Comparison of ENCODE assay signal across 7 mouse cellular contexts in the genomic region with DNA sequence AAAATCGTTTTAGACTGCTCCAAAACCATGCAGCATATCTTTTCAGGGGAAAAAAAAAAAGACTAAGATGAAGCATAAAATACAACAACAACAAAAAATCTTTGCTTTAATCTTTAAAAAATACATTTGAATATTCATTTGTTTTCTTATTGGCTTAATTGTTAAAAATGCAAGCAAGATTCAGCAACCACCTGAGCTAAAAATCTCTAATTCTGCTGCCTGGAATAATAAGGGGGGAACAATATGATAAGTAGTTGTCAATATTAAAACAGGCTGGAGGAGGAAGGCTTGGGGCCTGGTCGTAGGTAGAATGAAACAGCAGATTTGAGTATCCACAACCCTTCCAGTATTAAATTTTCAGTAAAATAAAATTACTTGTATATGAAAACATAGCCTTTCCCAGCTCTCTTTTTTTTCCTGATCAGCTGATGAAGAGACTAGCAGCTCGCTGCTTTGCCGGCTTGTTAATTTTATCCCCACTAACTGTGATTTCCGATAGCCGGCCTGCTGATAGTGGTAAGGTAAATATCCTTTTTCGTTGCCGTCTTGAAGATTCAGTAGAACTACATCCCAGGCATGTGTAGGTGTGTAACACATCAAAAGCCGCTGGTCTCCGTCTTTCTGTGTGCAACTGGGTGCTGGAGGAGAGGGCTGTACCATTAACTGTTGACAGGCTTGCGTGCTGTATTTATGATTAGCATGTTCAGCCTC.
A peak's percentile ranks its signal among the peaks of the same experiment; 100 is the strongest.
DNase-seq lines count a peak whose midpoint lies in the region; ATAC-seq lines count a peak whose summit lies in the region.

No protein-coding gene starts in this region.

- 52% methylated on average over 11 of the region's 11 CpGs for WGBS in liver, embryonic 11.5 days
- WGBS in embryonic facial prominence, embryonic 11.5 days = 30% methylated on average over 11 of the region's 11 CpGs
- 31% methylated on average over 11 of the region's 11 CpGs for WGBS in hindbrain, embryonic 12.5 days
- WGBS in liver, embryonic 16.5 days (ENCODE audit: insufficient replicate concordance) = 52% methylated on average over 11 of the region's 11 CpGs

- H3K9me3 ChIP-seq in liver, embryonic 11.5 days (ENCODE audit: control insufficient read depth, low read length) = no peaks in the 10 kb centered on the region
- H3K9me3 ChIP-seq in embryonic facial prominence, embryonic 11.5 days (replicated peaks; ENCODE audit: control insufficient read depth, low read length) = no peaks in the 10 kb centered on the region
- no peaks in the 10 kb centered on the region for H3K9me3 ChIP-seq in hindbrain, embryonic 12.5 days (replicated peaks)
- no peaks in the 10 kb centered on the region for H3K9me3 ChIP-seq in liver, embryonic 16.5 days (replicated peaks; ENCODE audit: control insufficient read depth, low read length)

- peak overlapping the region; percentile 71 for H3K4me2 ChIP-seq in liver, embryonic 11.5 days
- peak overlapping the region; percentile 72; the same call in 1 of the 2 replicates for H3K4me2 ChIP-seq in embryonic facial prominence, embryonic 11.5 days (ENCODE audit: low read depth, low read length)
- peak overlapping the region; percentile 54 for H3K4me2 ChIP-seq in hindbrain, embryonic 12.5 days (replicated peaks)
- H3K4me2 ChIP-seq in liver, embryonic 16.5 days (ENCODE audit: low read depth, low read length) = peak overlapping the region; percentile 70; the same call in 1 of the 2 replicates

- no peak for ATAC-seq in liver, embryonic 11.5 days (replicated peaks; ENCODE audit: low FRiP score)
- no peak for ATAC-seq in embryonic facial prominence, embryonic 11.5 days (replicated peaks; ENCODE audit: insufficient number of reproducible peaks, low FRiP score, low TSS enrichment, low read depth)
- ATAC-seq in hindbrain, embryonic 12.5 days (ENCODE audit: low FRiP score) = no peak
- ATAC-seq in liver, embryonic 16.5 days (ENCODE audit: low read depth) = no peak

- no peaks in the 10 kb centered on the region for H3K36me3 ChIP-seq in liver, embryonic 11.5 days (ENCODE audit: control insufficient read depth, insufficient read depth, low read length)
- no peaks in the 10 kb centered on the region; the same call in 1 of the 2 replicates for H3K36me3 ChIP-seq in embryonic facial prominence, embryonic 11.5 days (replicated peaks; ENCODE audit: control insufficient read depth, insufficient read depth, low read depth, low read length)
- no peaks in the 10 kb centered on the region for H3K36me3 ChIP-seq in hindbrain, embryonic 12.5 days
- no peaks in the 10 kb centered on the region for H3K36me3 ChIP-seq in liver, embryonic 16.5 days (ENCODE audit: control insufficient read depth, insufficient read depth)

- H3K4me3 ChIP-seq in liver, embryonic 11.5 days (ENCODE audit: low read depth, low read length) = no peak overlapping the region
- no peak overlapping the region for H3K4me3 ChIP-seq in embryonic facial prominence, embryonic 11.5 days (ENCODE audit: low read depth, low read length)
- H3K4me3 ChIP-seq in hindbrain, embryonic 12.5 days = 0 out of 2 replicates have a peak overlapping the region, but pooled peaks have one; percentile 38
- no peak overlapping the region for H3K4me3 ChIP-seq in liver, embryonic 16.5 days (ENCODE audit: low read depth, low read length)

- peaks cover 4% of the 10 kb centered on the region; the same call in 1 of the 2 replicates for H3K4me1 ChIP-seq in liver, embryonic 11.5 days (replicated peaks; ENCODE audit: control insufficient read depth, insufficient read depth, low read length)
- no peaks in the 10 kb centered on the region for H3K4me1 ChIP-seq in embryonic facial prominence, embryonic 11.5 days (ENCODE audit: control insufficient read depth, insufficient read depth, low read length)
- H3K4me1 ChIP-seq in hindbrain, embryonic 12.5 days = peaks cover 18% of the 10 kb centered on the region
- no peaks in the 10 kb centered on the region; the same call in 1 of the 2 replicates for H3K4me1 ChIP-seq in liver, embryonic 16.5 days (ENCODE audit: control insufficient read depth, low read depth, low read length)

- no peaks in the 10 kb centered on the region for H3K27me3 ChIP-seq in liver, embryonic 11.5 days (replicated peaks; ENCODE audit: control insufficient read depth, insufficient read depth, low read length)
- H3K27me3 ChIP-seq in embryonic facial prominence, embryonic 11.5 days (ENCODE audit: control insufficient read depth, insufficient read depth, low read length) = no peaks in the 10 kb centered on the region
- H3K27me3 ChIP-seq in hindbrain, embryonic 12.5 days = no peaks in the 10 kb centered on the region
- no peaks in the 10 kb centered on the region for H3K27me3 ChIP-seq in liver, embryonic 16.5 days (ENCODE audit: control insufficient read depth, insufficient read depth, low read depth, low read length)

- H3K9ac ChIP-seq in liver, embryonic 11.5 days (ENCODE audit: low read depth, low read length) = no peak overlapping the region
- H3K9ac ChIP-seq in embryonic facial prominence, embryonic 11.5 days (replicated peaks; ENCODE audit: low read length) = peak overlapping the region; percentile 26
- H3K9ac ChIP-seq in hindbrain, embryonic 12.5 days = peak overlapping the region; percentile 39
- H3K9ac ChIP-seq in liver, embryonic 16.5 days (ENCODE audit: low read depth, low read length) = no peak overlapping the region

- no peak for DNase-seq in liver, embryonic 11.5 days (ENCODE audit: low spot score)
- no peak for DNase-seq in liver
- peak; percentile 33 for DNase-seq in embryonic facial prominence, embryonic 11.5 days (ENCODE audit: low spot score)
- DNase-seq in ovary, postnatal 10 days (ENCODE audit: low spot score) = no peak
- no peak for DNase-seq in right cerebral cortex, postnatal 14 days

- no peak overlapping the region for H3K27ac ChIP-seq in liver, embryonic 11.5 days (ENCODE audit: low read depth, low read length)
- no peak overlapping the region for H3K27ac ChIP-seq in embryonic facial prominence, embryonic 11.5 days (replicated peaks; ENCODE audit: low read depth, low read length)
- H3K27ac ChIP-seq in hindbrain, embryonic 12.5 days = peak overlapping the region; percentile 97
- H3K27ac ChIP-seq in liver, embryonic 16.5 days (ENCODE audit: low read length) = no peak overlapping the region

Comparison
In these comparisons a context has a peak if more than half of its experiments do, and no peak if none do; other contexts are left out.
1. H3K9ac ChIP-seq: peak in embryonic facial prominence, embryonic 11.5 days (single experiment) and hindbrain, embryonic 12.5 days (single experiment); none in liver, embryonic 11.5 days (single experiment) and liver, embryonic 16.5 days (single experiment).
2. Peak in every context shown above with its lines, with median percentiles within 50 percentile points of each other: H3K4me2 ChIP-seq.